Mouse (Mus musculus): ENCODE measurements around the gene Olfr1202. TPM values are rescaled to one million over a fixed set of nuclear protein-coding genes. Genes with fewer than 3 reads are reported as not detected.

Olfr1202 gene
- total RNA-seq (2023), result not detected

GRCm38 (mm10) chr2:88814196-88814595 is at the start of gene Olfr1202:
Gene Olfr1202, plus strand, starts transcription at chr2:88814496.

GRCm38 (mm10) chr2:88770388-88770787 is 43.9 kb upstream of the Olfr1202 start, which contains the start of gene Olfr1200:
Gene Olfr1200, minus strand, starts transcription at chr2:88770488.

GRCm38 (mm10) chr2:88792736-88793135 is 21.6 kb upstream of the Olfr1202 start, which contains the start of gene Olfr1201:
Gene Olfr1201, plus strand, starts transcription at chr2:88793036.

GRCm38 (mm10) chr2:88829437-88829836 is 15.1 kb downstream of the Olfr1202 start, which contains the start of gene Olfr1205:
Gene Olfr1205, plus strand, starts transcription at chr2:88829737.

GRCm38 (mm10) chr2:88848992-88849391 is 34.7 kb downstream of the Olfr1202 start, which contains the start of gene Olfr1204:
Gene Olfr1204, plus strand, starts transcription at chr2:88849292.

GRCm38 (mm10) chr2:88862931-88863330 is 48.6 kb downstream of the Olfr1202 start, which contains the start of gene Olfr1206:
Gene Olfr1206, plus strand, starts transcription at chr2:88863231.

Other genes starting within 250 kb of the Olfr1202 start
- gene Olfr1189, start 228.0 kb upstream of the Olfr1202 start, total RNA-seq (2023), result not detected
- not detected for gene Olfr1191-ps1, start 174.0 kb upstream of the Olfr1202 start, total RNA-seq (2023)
- gene Olfr1192-ps1, start 166.0 kb upstream of the Olfr1202 start, total RNA-seq (2023), result not detected
- not detected for gene Olfr1193, start 138.9 kb upstream of the Olfr1202 start, total RNA-seq (2023)
- not detected for gene Olfr1195, start 125.3 kb upstream of the Olfr1202 start, total RNA-seq (2023)
- not detected for gene Olfr1196, start 109.9 kb upstream of the Olfr1202 start, total RNA-seq (2023)
- not detected for gene Olfr1197, start 82.1 kb upstream of the Olfr1202 start, total RNA-seq (2023)
- not detected for gene Olfr1198, start 63.1 kb upstream of the Olfr1202 start, total RNA-seq (2023)
- not detected for gene Olfr1199, start 54.0 kb upstream of the Olfr1202 start, total RNA-seq (2023)
- gene Olfr1200, start 44.0 kb upstream of the Olfr1202 start, total RNA-seq (2023), result not detected
- gene Olfr1201, start 21.5 kb upstream of the Olfr1202 start, total RNA-seq (2023), result not detected
- not detected for gene Olfr1205, start 15.2 kb downstream of the Olfr1202 start, total RNA-seq (2023)
- gene Olfr1204, start 34.8 kb downstream of the Olfr1202 start, total RNA-seq (2023), result not detected
- gene Olfr1206, start 48.7 kb downstream of the Olfr1202 start, total RNA-seq (2023), result not detected
- not detected for gene Olfr1208, start 87.8 kb downstream of the Olfr1202 start, total RNA-seq (2023)
- gene Olfr1209, start 100.7 kb downstream of the Olfr1202 start, total RNA-seq (2023), result not detected
- not detected for gene Olfr1211, start 123.6 kb downstream of the Olfr1202 start, total RNA-seq (2023)
- gene Olfr1212, start 139.5 kb downstream of the Olfr1202 start, total RNA-seq (2023), result not detected
- not detected for gene Gm13762, start 165.8 kb downstream of the Olfr1202 start, total RNA-seq (2023)
- gene Olfr1214, start 178.2 kb downstream of the Olfr1202 start, total RNA-seq (2023), result not detected
- gene Olfr1215, start 192.5 kb downstream of the Olfr1202 start, total RNA-seq (2023), result not detected
- not detected for gene Olfr1216, start 203.8 kb downstream of the Olfr1202 start, total RNA-seq (2023)
- not detected for gene Olfr1217, start 217.6 kb downstream of the Olfr1202 start, total RNA-seq (2023)
- not detected for gene Olfr1218, start 246.7 kb downstream of the Olfr1202 start, total RNA-seq (2023)

Data from monocyte, adult 59 days (primary cell).